In the genomic region with DNA sequence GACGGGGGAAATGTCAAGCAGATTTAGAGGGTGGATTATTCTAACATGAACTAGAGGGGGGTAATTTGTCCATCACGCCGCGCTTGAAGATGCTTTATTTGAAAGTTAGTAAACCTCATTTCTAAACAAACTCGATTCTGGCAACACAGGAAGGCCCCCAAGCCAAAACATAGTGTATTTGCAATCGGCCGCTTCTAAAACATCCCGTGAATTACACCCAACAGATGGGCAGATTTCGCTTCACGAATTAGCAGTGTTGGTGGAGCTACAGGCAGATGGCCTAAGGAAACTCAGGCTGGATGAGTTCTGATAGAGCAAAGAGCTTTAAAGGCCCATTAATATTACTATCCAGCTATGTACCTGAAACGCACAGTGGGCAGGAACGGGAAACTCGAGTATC, we compare ENCODE assay signal across 12 mouse cellular contexts. TPM values are rescaled to one million over a fixed set of nuclear protein-coding genes. Genes with fewer than 3 reads are reported as not detected.
DNase-seq lines count a peak whose midpoint lies in the region; ATAC-seq and TF ChIP-seq lines count a peak whose summit lies in the region.
"Had no signal": no experiment of that assay in that cellular context is flagged by ENCODE, and none has a peak within 500 bp of the region (broad histone marks: within the 10 kb centered on the region; RNA-seq: fewer than 3 reads in every experiment).

No protein-coding gene starts in this region.

- WGBS in forebrain, postnatal 0 days, result 35% methylated on average over 13 of the region's 13 CpGs
- 71% methylated on average over 13 of the region's 13 CpGs for WGBS in forebrain, embryonic 10.5 days
- 46% methylated on average over 13 of the region's 13 CpGs for WGBS in intestine, embryonic 15.5 days
- 78% methylated on average over 13 of the region's 13 CpGs for WGBS in small intestine, adult 2 months
- 58% methylated on average over 13 of the region's 13 CpGs for WGBS in cerebellum, adult 2 months

- peak; percentile 59 for DNase-seq in forebrain, postnatal 0 days
- no peak for DNase-seq in forebrain, embryonic 10.5 days (ENCODE audit: extremely low spot score, low spot score)
- peak in 1 of 2 experiments; percentile 30 for DNase-seq in layer of hippocampus, adult 2 months (ENCODE audit: low spot score in 2 of 2)
- no peak for DNase-seq in layer of hippocampus, adult 9-10 months (ENCODE audit: low spot score)
- no peak for DNase-seq in cerebellum, adult 2 months
- DNase-seq in frontal cortex, adult 2 months (ENCODE audit: extremely low spot score in 1 of 2, low spot score in 1 of 2), result no peak
- DNase-seq: cerebellum, adult 11 months; midbrain, embryonic 14.5 days; thymus, postnatal 4 days had no signal

- TF ChIP-seq POLR2A in small intestine, adult 2 months (IDR thresholded peaks at IDR 0.05; ENCODE audit: low read depth, low read length), result no peak
- TF ChIP-seq POLR2A in cerebellum, adult 2 months (IDR thresholded peaks at IDR 0.05; ENCODE audit: borderline replicate concordance, insufficient read depth, low read length), result no peak

- H3K27me3 ChIP-seq in forebrain, postnatal 0 days (ENCODE audit: insufficient read depth, low read length), result peaks cover 18% of the 10 kb centered on the region; the same call in 1 of the 2 replicates
- peaks cover 61% of the 10 kb centered on the region for H3K27me3 ChIP-seq in forebrain, embryonic 10.5 days (ENCODE audit: poor library complexity, severe bottlenecking)
- peaks cover 7% of the 10 kb centered on the region; the same call in 1 of the 2 replicates for H3K27me3 ChIP-seq in intestine, embryonic 15.5 days (replicated peaks)
- peaks cover 12% of the 10 kb centered on the region for H3K27me3 ChIP-seq in small intestine, adult 2 months (ENCODE audit: control insufficient read depth, insufficient read depth, low read length)
- no peaks in the 10 kb centered on the region for H3K27me3 ChIP-seq in cerebellum, adult 2 months (ENCODE audit: control insufficient read depth, insufficient read depth, low read length)

- no peaks in the 10 kb centered on the region for H3K4me1 ChIP-seq in forebrain, postnatal 0 days (ENCODE audit: insufficient read depth)
- peaks cover 23% of the 10 kb centered on the region for H3K4me1 ChIP-seq in forebrain, embryonic 10.5 days
- H3K4me1 ChIP-seq in intestine, embryonic 15.5 days (replicated peaks), result peaks cover 11% of the 10 kb centered on the region
- peaks cover 11% of the 10 kb centered on the region for H3K4me1 ChIP-seq in small intestine, adult 2 months (ENCODE audit: control insufficient read depth, insufficient read depth, insufficient read length, low read length)
- H3K4me1 ChIP-seq in cerebellum, adult 2 months (ENCODE audit: control insufficient read depth, insufficient read depth, low read length), result peaks cover 3% of the 10 kb centered on the region

- TF ChIP-seq CTCF in forebrain, postnatal 0 days (IDR thresholded peaks at IDR 0.05; ENCODE audit: low read depth), result no peak
- no peak for TF ChIP-seq CTCF in layer of hippocampus, adult 2 months (conservative IDR thresholded peaks at IDR 0.05)
- TF ChIP-seq CTCF in small intestine, adult 2 months (IDR thresholded peaks at IDR 0.05; ENCODE audit: extremely low read depth, insufficient read length, insufficient replicate concordance, low read depth, low read length), result no peak
- TF ChIP-seq CTCF in cerebellum, adult 2 months (IDR thresholded peaks at IDR 0.05; ENCODE audit: borderline replicate concordance, insufficient read depth, low read depth, low read length), result no peak

- H3K9me3 ChIP-seq in forebrain, postnatal 0 days (ENCODE audit: low read length), result no peaks in the 10 kb centered on the region
- H3K9me3 ChIP-seq in forebrain, embryonic 10.5 days, result no peaks in the 10 kb centered on the region
- no peaks in the 10 kb centered on the region for H3K9me3 ChIP-seq in intestine, embryonic 15.5 days

- H3K27ac ChIP-seq in forebrain, postnatal 0 days (ENCODE audit: low read depth, low read length), result no peak overlapping the region
- no peak overlapping the region for H3K27ac ChIP-seq in forebrain, embryonic 10.5 days
- H3K27ac ChIP-seq in layer of hippocampus, adult 2 months, result no peak overlapping the region
- peak overlapping the region; percentile 69 for H3K27ac ChIP-seq in intestine, embryonic 15.5 days
- peak overlapping the region; percentile 53 for H3K27ac ChIP-seq in small intestine, adult 2 months (ENCODE audit: insufficient read depth, low read depth, low read length)
- H3K27ac ChIP-seq in cerebellum, adult 2 months (ENCODE audit: insufficient read depth, low read length), result no peak overlapping the region
- H3K27ac ChIP-seq: liver, embryonic 14.5 days had no signal

- no peak overlapping the region for H3K4me3 ChIP-seq in forebrain, postnatal 0 days (ENCODE audit: low read depth, low read length)
- no peak overlapping the region for H3K4me3 ChIP-seq in forebrain, embryonic 10.5 days
- peak overlapping the region; percentile 17 for H3K4me3 ChIP-seq in layer of hippocampus, adult 2 months
- peak overlapping the region; percentile 12; the same call in 1 of the 2 replicates for H3K4me3 ChIP-seq in intestine, embryonic 15.5 days (replicated peaks)
- H3K4me3 ChIP-seq in small intestine, adult 2 months (ENCODE audit: low read depth, low read length), result no peak overlapping the region
- H3K4me3 ChIP-seq in cerebellum, adult 2 months (replicated peaks; ENCODE audit: insufficient read depth, low read depth, low read length), result no peak overlapping the region

- peak overlapping the region; percentile 20; the same call in 1 of the 2 replicates for H3K4me2 ChIP-seq in forebrain, postnatal 0 days (ENCODE audit: low read depth)
- H3K4me2 ChIP-seq in intestine, embryonic 15.5 days (replicated peaks), result peak overlapping the region; percentile 43

- ATAC-seq in forebrain, postnatal 0 days, result peak; percentile 38; the same call in 1 of the 2 replicates
- ATAC-seq in intestine, embryonic 15.5 days, result no peak

- no peak overlapping the region for H3K9ac ChIP-seq in forebrain, postnatal 0 days
- no peak overlapping the region for H3K9ac ChIP-seq in intestine, embryonic 15.5 days
- H3K9ac ChIP-seq: liver, embryonic 14.5 days had no signal

- H3K36me3 ChIP-seq in forebrain, postnatal 0 days (ENCODE audit: insufficient read depth), result no peaks in the 10 kb centered on the region
- no peaks in the 10 kb centered on the region for H3K36me3 ChIP-seq in forebrain, embryonic 10.5 days (replicated peaks)
- no peaks in the 10 kb centered on the region for H3K36me3 ChIP-seq in intestine, embryonic 15.5 days
- H3K36me3 ChIP-seq in small intestine, adult 2 months (ENCODE audit: control insufficient read depth, insufficient read depth, low read length), result no peaks in the 10 kb centered on the region

RNA-seq across cellular contexts. Expression of gene Msrb3, which starts 1.2 kb away (rescaled TPM):
- total RNA-seq in forebrain, postnatal 0 days (2014; rRNA removed), result 3.2 and 6.1 TPM in 2 replicates
- polyA plus RNA-seq in forebrain, postnatal 0 days (2015; fragmentation: Nextera tagmentation; extraction: Ambion mirVana), result 0.67 and 1.5 TPM in 2 replicates
- polyA plus RNA-seq in forebrain, embryonic 10.5 days (2016; fragmentation: Nextera tagmentation; extraction: Ambion mirVana), result 4.9 and 5.7 TPM in 2 replicates
- 1 to 10 TPM; 4.0 to 4.9 TPM for total RNA-seq in layer of hippocampus, adult 2 months (2021)
- polyA plus RNA-seq in intestine, embryonic 15.5 days (2015; fragmentation: Nextera tagmentation; extraction: Ambion mirVana), result 13.1 and 16.6 TPM in 2 replicates
- polyA plus RNA-seq in small intestine, adult 2 months (2012; rRNA removed), result 3.0 and 3.9 TPM in 2 replicates
- 5.2 and 6.1 TPM in 2 replicates for polyA plus RNA-seq in cerebellum, adult 2 months (2012; rRNA removed)
- 6.6 and 6.9 TPM in 2 replicates for polyA plus RNA-seq in frontal cortex, adult 2 months (2012; rRNA removed)

Comparison
In these comparisons a context has a peak if more than half of its experiments do, and no peak if none do; other contexts are left out.
1. H3K27ac ChIP-seq: peak in intestine, embryonic 15.5 days (single experiment) and small intestine, adult 2 months (single experiment); none in forebrain, postnatal 0 days (single experiment), forebrain, embryonic 10.5 days (single experiment), layer of hippocampus, adult 2 months (single experiment) and cerebellum, adult 2 months (single experiment).
2. H3K4me3 ChIP-seq: peak in layer of hippocampus, adult 2 months (single experiment) and intestine, embryonic 15.5 days (single experiment); none in forebrain, postnatal 0 days (single experiment), forebrain, embryonic 10.5 days (single experiment), small intestine, adult 2 months (single experiment) and cerebellum, adult 2 months (single experiment).